Mouse (Mus musculus) megakaryocyte, embryonic 14.5 days (primary cell): Measurements from ENCODE around the gene Trappc10. TPM values are rescaled to one million over a fixed set of nuclear protein-coding genes. Genes with fewer than 3 reads are reported as not detected.
A peak's percentile ranks its signal among the peaks of the same experiment; 100 is the strongest.

ENCODE experiments used
- H3K27me3 ChIP-seq: replicated peaks from 2 replicates; pipeline ENCODE3; 2012; ENCODE audit warnings: inconsistent platforms
- H3K36me3 ChIP-seq: replicated peaks from 2 replicates; pipeline ENCODE3; 2012; ENCODE audit warnings: low read length, inconsistent platforms, mixed read lengths
- H3K4me1 ChIP-seq: 2 replicates; pipeline ENCODE4 v1.6.1; 2012; ENCODE audit warnings: inconsistent platforms
- H3K4me3 ChIP-seq: replicated peaks from 2 replicates; pipeline ENCODE3; 2012; ENCODE audit warnings: moderate library complexity, mild to moderate bottlenecking, inconsistent platforms
- H3K9me3 ChIP-seq: 2 replicates; pipeline ENCODE4 v1.6.1; 2012; ENCODE audit warnings: inconsistent platforms
- FLI1 ChIP-seq: IDR thresholded peaks from 2 replicates; pipeline ENCODE4 v1.6.1; 2012; ENCODE audit warnings: low read length, inconsistent platforms, mixed read lengths
- GATA1 ChIP-seq: IDR thresholded peaks from 3 replicates; pipeline ENCODE4 v1.6.1; 2012; ENCODE audit warnings: mixed read lengths, low read length, inconsistent platforms, borderline replicate concordance
- polyA plus RNA-seq: library from polyadenylated mRNA; stranded (reverse); fragments of >175 nt; gene quantifications from 2 replicates; pipeline ENCODE4 v1.2.3, GENCODE M21; 2012; ENCODE audit warnings: low replicate concordance; ENCODE audit not compliant: insufficient read depth

Trappc10 gene
- polyA plus RNA-seq = 11.0 and 13.6 TPM in 2 replicates

- Histone ChIP-seq H3K4me3 (peak within 1 kb of the TSS; percentile 97), H3K9me3 (no peaks in the 10 kb centered on the region), H3K27me3 (no peaks in the 10 kb centered on the region), H3K36me3 (peaks cover 43% of the 10 kb centered on the region), H3K4me1 (peaks cover 90% of the 10 kb centered on the region)
- TF ChIP-seq GATA1 = no peak
- peak; percentile 58; the same call in 1 of the 2 replicates for TF ChIP-seq FLI1
These were observed at the start of gene Trappc10 for GRCm38 (mm10) chr10:78244438-78245224. TSS of gene Trappc10 (minus strand) at chr10:78244641.

GRCm38 (mm10) chr10:78293576-78293975, 49.1 kb upstream of the Trappc10 start:
- TF ChIP-seq FLI1 = no peak
- TF ChIP-seq GATA1 = no peak
- Histone ChIP-seq H3K4me1 (peaks cover 100% of the 10 kb centered on the region), H3K27me3 (no peaks in the 10 kb centered on the region), H3K36me3 (peaks cover 80% of the 10 kb centered on the region), H3K9me3 (no peaks in the 10 kb centered on the region), H3K4me3 (no peak overlapping the region)

- no peaks in the 10 kb centered on the region for H3K27me3 ChIP-seq
- no peak for TF ChIP-seq GATA1
- TF ChIP-seq FLI1 = no peak
- no peak overlapping the region for H3K4me3 ChIP-seq
- no peaks in the 10 kb centered on the region for H3K9me3 ChIP-seq
- peaks cover 100% of the 10 kb centered on the region for H3K4me1 ChIP-seq
- peaks cover 92% of the 10 kb centered on the region for H3K36me3 ChIP-seq
These were observed 47.9 kb upstream of the Trappc10 start for GRCm38 (mm10) chr10:78292381-78292780.

DNA sequence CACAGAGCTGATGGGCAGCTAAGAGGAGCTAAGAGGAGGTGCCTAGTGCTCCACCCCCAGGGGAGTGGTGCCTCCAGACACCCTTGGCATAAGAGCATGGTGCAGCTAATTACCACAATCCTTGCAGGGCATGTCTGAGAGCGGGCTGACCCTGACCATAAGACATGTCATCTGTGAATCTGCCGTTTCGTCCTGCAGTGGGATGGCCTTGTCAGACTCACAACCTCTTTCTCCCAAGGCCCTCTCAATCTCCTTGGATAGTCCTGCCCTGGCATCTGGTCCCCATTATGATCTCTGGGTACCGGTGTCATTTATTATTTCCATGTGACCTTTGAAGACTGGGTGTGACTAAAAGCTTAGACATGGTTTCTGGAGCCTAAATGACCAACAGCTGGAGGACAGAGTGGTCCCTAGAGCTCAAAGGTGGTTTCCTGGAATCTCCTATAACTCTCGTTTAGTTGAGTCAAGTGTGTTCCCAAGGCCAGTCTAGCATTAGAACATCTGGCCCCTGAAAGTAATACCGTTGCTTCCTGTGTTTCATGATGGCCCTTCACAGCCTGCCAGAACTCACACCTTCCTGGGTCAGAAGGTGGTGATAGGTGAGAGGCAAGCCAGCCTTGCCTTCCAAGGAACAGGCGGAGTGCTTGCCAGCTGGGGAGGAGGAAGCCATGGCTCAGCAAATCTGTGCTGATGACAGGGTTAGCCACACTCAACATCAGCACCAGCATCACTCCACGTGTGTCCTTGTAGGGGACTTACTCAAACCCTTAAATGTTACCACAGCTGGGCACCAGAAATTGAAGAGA, 46.5 kb upstream of the Trappc10 start:
- no peaks in the 10 kb centered on the region for H3K9me3 ChIP-seq
- H3K4me3 ChIP-seq = peak overlapping the region; percentile 20
- H3K36me3 ChIP-seq = peaks cover 95% of the 10 kb centered on the region
- TF ChIP-seq FLI1 (no peak), GATA1 (no peak)
- H3K4me1 ChIP-seq = peaks cover 100% of the 10 kb centered on the region
- H3K27me3 ChIP-seq = no peaks in the 10 kb centered on the region

DNA sequence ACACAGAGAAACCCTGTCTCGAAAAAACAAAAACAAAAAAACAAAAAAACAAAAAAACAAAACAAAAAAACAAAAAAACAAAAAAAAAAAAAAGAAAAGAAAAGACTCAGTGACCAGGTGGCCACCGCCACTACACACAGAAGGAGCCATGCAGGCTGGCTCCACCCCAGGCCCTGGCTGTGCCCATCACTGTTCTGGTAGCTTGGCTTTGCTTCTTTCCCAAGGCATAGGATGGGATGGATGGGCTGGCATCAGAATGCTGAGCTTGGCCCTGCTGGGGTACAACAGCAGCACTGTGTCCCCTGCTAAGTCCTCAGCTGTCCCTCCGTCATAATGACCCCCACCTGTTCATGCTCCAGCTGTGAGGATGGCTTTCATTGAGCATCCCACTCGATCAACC, 44.5 kb upstream of the Trappc10 start:
- H3K4me1 ChIP-seq = peaks cover 100% of the 10 kb centered on the region
- peak overlapping the region; percentile 34 for H3K4me3 ChIP-seq
- no peaks in the 10 kb centered on the region for H3K9me3 ChIP-seq
- TF ChIP-seq FLI1 = no peak
- no peak for TF ChIP-seq GATA1
- peaks cover 91% of the 10 kb centered on the region for H3K36me3 ChIP-seq
- no peaks in the 10 kb centered on the region for H3K27me3 ChIP-seq

DNA sequence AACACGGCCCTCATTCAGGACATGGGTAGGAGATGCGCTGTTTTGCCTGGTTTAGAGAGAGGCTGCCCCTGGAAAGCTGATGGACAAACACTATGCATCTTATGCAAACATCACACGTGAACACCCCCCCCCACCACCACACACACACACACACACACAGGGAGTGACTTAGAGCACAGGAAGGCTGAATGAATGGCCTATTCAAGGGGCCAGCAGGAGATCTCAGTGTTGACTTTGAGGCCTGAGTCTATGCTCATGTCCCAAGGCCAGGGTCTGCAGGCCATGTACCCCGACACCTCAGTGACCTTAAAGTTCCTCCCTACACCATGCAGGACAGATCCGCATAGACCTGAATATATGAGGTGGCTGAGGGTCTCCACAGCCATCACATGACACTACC, 43.7 kb upstream of the Trappc10 start:
- Histone ChIP-seq H3K4me1 (peaks cover 100% of the 10 kb centered on the region), H3K36me3 (peaks cover 91% of the 10 kb centered on the region), H3K9me3 (no peaks in the 10 kb centered on the region), H3K27me3 (no peaks in the 10 kb centered on the region), H3K4me3 (peak overlapping the region; percentile 14)
- no peak for TF ChIP-seq FLI1
- TF ChIP-seq GATA1 = no peak

GRCm38 (mm10) chr10:78287465-78288132, 43.2 kb upstream of the Trappc10 start:
- TF ChIP-seq GATA1 = no peak
- TF ChIP-seq FLI1 = no peak
- H3K9me3 ChIP-seq = no peaks in the 10 kb centered on the region
- peaks cover 100% of the 10 kb centered on the region for H3K4me1 ChIP-seq
- peak overlapping the region; percentile 51 for H3K4me3 ChIP-seq
- H3K36me3 ChIP-seq = peaks cover 91% of the 10 kb centered on the region
- no peaks in the 10 kb centered on the region for H3K27me3 ChIP-seq

GRCm38 (mm10) chr10:78285959-78286358, 41.5 kb upstream of the Trappc10 start:
- H3K9me3 ChIP-seq = no peaks in the 10 kb centered on the region
- peak overlapping the region; percentile 92 for H3K4me3 ChIP-seq
- TF ChIP-seq GATA1 (no peak), FLI1 (no peak)
- peaks cover 100% of the 10 kb centered on the region for H3K4me1 ChIP-seq
- no peaks in the 10 kb centered on the region for H3K27me3 ChIP-seq
- H3K36me3 ChIP-seq = peaks cover 91% of the 10 kb centered on the region

DNA sequence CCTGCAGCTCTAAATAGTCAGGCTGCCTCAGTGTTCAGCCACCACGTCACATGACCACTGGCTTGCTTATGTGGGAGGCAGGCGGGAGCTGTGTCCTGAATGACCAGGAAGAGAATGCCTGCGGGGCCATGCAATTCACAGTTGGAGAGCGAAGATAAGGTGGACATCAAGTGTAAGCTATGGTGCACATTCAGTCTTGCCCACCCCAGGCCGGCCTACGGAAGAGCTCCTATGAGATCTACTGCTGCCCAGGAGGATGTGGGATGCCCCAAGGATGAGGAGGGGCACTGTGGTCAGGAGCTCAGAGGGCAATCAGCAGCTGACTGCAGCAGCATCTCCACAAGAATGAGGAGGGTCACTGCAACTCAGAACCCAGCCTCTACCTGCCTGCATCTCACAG, 41.0 kb upstream of the Trappc10 start:
- no peaks in the 10 kb centered on the region for H3K9me3 ChIP-seq
- H3K27me3 ChIP-seq = no peaks in the 10 kb centered on the region
- H3K4me3 ChIP-seq = peak overlapping the region; percentile 92
- peaks cover 100% of the 10 kb centered on the region for H3K4me1 ChIP-seq
- TF ChIP-seq FLI1 = peak; percentile 63; the same call in 1 of the 2 replicates
- peak; percentile 76; the same call in 2 of the 3 replicates for TF ChIP-seq GATA1
- H3K36me3 ChIP-seq = peaks cover 91% of the 10 kb centered on the region
